Mouse (Mus musculus): ENCODE measurements around the gene Nr3c2. TPM values are rescaled to one million over a fixed set of nuclear protein-coding genes. Genes with fewer than 3 reads are reported as not detected.

Nr3c2 gene
- polyA plus RNA-seq, 1 experiment from 2014 or later, result 2.5 TPM

GRCm38 (mm10) chr8:76984082-76984481, 84.8 kb downstream of the Nr3c2 start:
- ATAC-seq (ENCODE audit: low FRiP score, low TSS enrichment) (no peak), DNase-seq (ENCODE audit: low spot score) (no peak)
- Histone ChIP-seq H3K9me3 (ENCODE audit: control insufficient read depth, low read length) (no peaks in the 10 kb centered on the region), H3K4me1 (replicated peaks; ENCODE audit: control insufficient read depth, insufficient read depth) (no peaks in the 10 kb centered on the region), H3K36me3 (ENCODE audit: control insufficient read depth, insufficient read depth, low read length) (no peaks in the 10 kb centered on the region), H3K4me3 (ENCODE audit: low read depth, low read length) (no peak overlapping the region), H3K27me3 (ENCODE audit: control insufficient read depth, insufficient read depth, low read length) (no peaks in the 10 kb centered on the region), H3K27ac (replicated peaks) (no peak overlapping the region), H3K4me2 (replicated peaks; ENCODE audit: low read depth) (no peak overlapping the region), H3K9ac (ENCODE audit: low read length) (no peak overlapping the region)
- TF ChIP-seq CTCF (IDR thresholded peaks at IDR 0.05; ENCODE audit: low read depth) (no peak), EP300 (optimal IDR thresholded peaks at IDR 0.05) (no peak)

- no peaks in the 10 kb centered on the region for H3K4me1 ChIP-seq (replicated peaks; ENCODE audit: control insufficient read depth, insufficient read depth)
- no peak overlapping the region for H3K9ac ChIP-seq (ENCODE audit: low read length)
- H3K27ac ChIP-seq (replicated peaks), result no peak overlapping the region
- H3K36me3 ChIP-seq (ENCODE audit: control insufficient read depth, insufficient read depth, low read length), result no peaks in the 10 kb centered on the region
- H3K4me2 ChIP-seq (replicated peaks; ENCODE audit: low read depth), result no peak overlapping the region
- no peak overlapping the region for H3K4me3 ChIP-seq (ENCODE audit: low read depth, low read length)
- H3K9me3 ChIP-seq (ENCODE audit: control insufficient read depth, low read length), result no peaks in the 10 kb centered on the region
- TF ChIP-seq CTCF (IDR thresholded peaks at IDR 0.05; ENCODE audit: low read depth), result no peak
- TF ChIP-seq EP300 (optimal IDR thresholded peaks at IDR 0.05), result no peak
- H3K27me3 ChIP-seq (ENCODE audit: control insufficient read depth, insufficient read depth, low read length), result no peaks in the 10 kb centered on the region
- no peak for ATAC-seq (ENCODE audit: low FRiP score, low TSS enrichment)
- no peak for DNase-seq (ENCODE audit: low spot score)
- 78% methylated on average over 5 of the region's 5 CpGs for WGBS
Observed at GRCm38 (mm10) chr8:76984851-76985250, 85.6 kb downstream of the Nr3c2 start.

DNA sequence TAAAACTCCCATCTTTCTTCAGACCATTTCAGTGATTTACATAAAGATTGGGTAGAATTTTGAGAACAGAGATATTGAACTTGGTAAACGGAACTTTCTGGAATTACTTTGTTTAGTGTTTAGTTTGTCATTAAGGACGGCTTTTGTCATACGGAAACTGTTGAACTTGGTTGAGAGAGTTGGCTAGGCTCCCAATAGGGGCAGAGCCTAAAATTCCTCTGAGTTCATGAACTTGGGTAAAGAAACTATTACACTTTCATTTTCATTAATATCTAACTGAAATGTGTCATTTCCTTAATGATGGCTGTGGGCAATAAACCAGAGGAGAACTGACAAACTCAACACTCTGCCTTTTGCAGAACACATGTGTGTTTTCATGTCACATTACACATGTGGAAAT, 88.6 kb downstream of the Nr3c2 start:
- Histone ChIP-seq H3K4me3 (ENCODE audit: low read depth, low read length) (no peak overlapping the region), H3K4me1 (replicated peaks; ENCODE audit: control insufficient read depth, insufficient read depth) (no peaks in the 10 kb centered on the region), H3K9me3 (ENCODE audit: control insufficient read depth, low read length) (no peaks in the 10 kb centered on the region), H3K27ac (replicated peaks) (no peak overlapping the region), H3K4me2 (replicated peaks; ENCODE audit: low read depth) (no peak overlapping the region), H3K36me3 (ENCODE audit: control insufficient read depth, insufficient read depth, low read length) (no peaks in the 10 kb centered on the region), H3K9ac (ENCODE audit: low read length) (no peak overlapping the region), H3K27me3 (ENCODE audit: control insufficient read depth, insufficient read depth, low read length) (no peaks in the 10 kb centered on the region)
- TF ChIP-seq EP300 (optimal IDR thresholded peaks at IDR 0.05) (no peak), CTCF (IDR thresholded peaks at IDR 0.05; ENCODE audit: low read depth) (no peak)
- ATAC-seq (ENCODE audit: low FRiP score, low TSS enrichment), result no peak
- DNase-seq (ENCODE audit: low spot score), result no peak
- WGBS, result 24% methylated on average over 3 of the region's 3 CpGs

DNA sequence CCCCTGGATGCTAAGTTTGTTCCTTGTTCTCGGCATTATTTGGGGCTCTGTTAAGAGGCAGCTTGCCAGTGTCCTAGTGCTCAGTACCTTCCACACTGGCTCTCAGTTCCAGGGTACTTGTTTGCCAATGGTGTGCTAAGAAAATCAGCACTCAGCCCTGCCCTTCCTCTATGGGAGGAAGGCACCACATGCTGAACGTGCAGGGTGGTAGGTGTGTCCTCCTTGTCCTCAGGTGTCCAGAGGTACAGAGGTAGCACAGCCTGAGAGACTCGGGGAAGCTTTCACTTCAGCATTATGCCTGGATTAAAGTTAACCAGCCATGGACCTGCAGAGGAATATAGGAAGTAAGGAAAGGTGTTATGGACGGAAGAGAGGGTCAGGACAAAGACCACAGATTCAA, 99.0 kb downstream of the Nr3c2 start:
- Histone ChIP-seq H3K4me3 (ENCODE audit: low read depth, low read length) (no peak overlapping the region), H3K27ac (replicated peaks) (no peak overlapping the region), H3K9ac (ENCODE audit: low read length) (no peak overlapping the region), H3K4me2 (replicated peaks; ENCODE audit: low read depth) (no peak overlapping the region), H3K27me3 (ENCODE audit: control insufficient read depth, insufficient read depth, low read length) (no peaks in the 10 kb centered on the region), H3K36me3 (ENCODE audit: control insufficient read depth, insufficient read depth, low read length) (no peaks in the 10 kb centered on the region), H3K9me3 (ENCODE audit: control insufficient read depth, low read length) (no peaks in the 10 kb centered on the region), H3K4me1 (replicated peaks; ENCODE audit: control insufficient read depth, insufficient read depth) (no peaks in the 10 kb centered on the region)
- no peak for TF ChIP-seq EP300 (optimal IDR thresholded peaks at IDR 0.05)
- TF ChIP-seq CTCF (IDR thresholded peaks at IDR 0.05; ENCODE audit: low read depth), result no peak
- 65% methylated on average over 4 of the region's 4 CpGs for WGBS
- ATAC-seq (ENCODE audit: low FRiP score, low TSS enrichment) (no peak), DNase-seq (ENCODE audit: low spot score) (no peak)

GRCm38 (mm10) chr8:77009425-77009824, 110.2 kb downstream of the Nr3c2 start:
- DNase-seq (ENCODE audit: low spot score), result no peak
- no peaks in the 10 kb centered on the region for H3K9me3 ChIP-seq (ENCODE audit: control insufficient read depth, low read length)
- TF ChIP-seq EP300 (optimal IDR thresholded peaks at IDR 0.05) (no peak), CTCF (IDR thresholded peaks at IDR 0.05; ENCODE audit: low read depth) (no peak)
- H3K4me1 ChIP-seq (replicated peaks; ENCODE audit: control insufficient read depth, insufficient read depth), result no peaks in the 10 kb centered on the region
- H3K36me3 ChIP-seq (ENCODE audit: control insufficient read depth, insufficient read depth, low read length), result no peaks in the 10 kb centered on the region
- no peak overlapping the region for H3K27ac ChIP-seq (replicated peaks)
- H3K4me3 ChIP-seq (ENCODE audit: low read depth, low read length), result no peak overlapping the region
- H3K9ac ChIP-seq (ENCODE audit: low read length), result no peak overlapping the region
- no peaks in the 10 kb centered on the region for H3K27me3 ChIP-seq (ENCODE audit: control insufficient read depth, insufficient read depth, low read length)
- 55% methylated on average over 10 of the region's 10 CpGs for WGBS
- no peak for ATAC-seq (ENCODE audit: low FRiP score, low TSS enrichment)
- no peak overlapping the region for H3K4me2 ChIP-seq (replicated peaks; ENCODE audit: low read depth)

DNA sequence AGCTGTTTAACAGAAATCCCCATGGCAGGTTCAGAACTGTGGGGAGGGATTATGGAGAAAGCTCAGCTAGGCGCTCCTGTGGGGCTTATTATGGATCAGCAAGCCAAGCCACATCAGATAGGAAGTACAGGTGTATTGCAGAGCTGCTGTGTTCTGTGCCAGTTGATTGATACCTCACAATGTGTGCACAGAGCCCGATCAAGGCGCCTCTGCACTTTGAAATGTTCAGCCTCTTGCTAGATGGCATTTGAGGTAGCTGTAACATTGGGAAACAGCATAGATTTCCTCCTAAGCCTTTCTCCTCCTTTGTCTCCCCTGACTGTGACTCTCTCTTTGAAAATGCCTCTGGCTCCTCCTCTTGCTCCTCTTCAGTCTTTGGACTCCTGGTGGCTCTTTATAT, 112.7 kb downstream of the Nr3c2 start:
- Histone ChIP-seq H3K36me3 (ENCODE audit: control insufficient read depth, insufficient read depth, low read length) (no peaks in the 10 kb centered on the region), H3K27ac (replicated peaks) (no peak overlapping the region), H3K27me3 (ENCODE audit: control insufficient read depth, insufficient read depth, low read length) (no peaks in the 10 kb centered on the region), H3K9me3 (ENCODE audit: control insufficient read depth, low read length) (no peaks in the 10 kb centered on the region), H3K4me1 (replicated peaks; ENCODE audit: control insufficient read depth, insufficient read depth) (no peaks in the 10 kb centered on the region), H3K4me3 (ENCODE audit: low read depth, low read length) (no peak overlapping the region), H3K9ac (ENCODE audit: low read length) (no peak overlapping the region), H3K4me2 (replicated peaks; ENCODE audit: low read depth) (no peak overlapping the region)
- DNase-seq (ENCODE audit: low spot score) (no peak), ATAC-seq (ENCODE audit: low FRiP score, low TSS enrichment) (no peak)
- WGBS, result 71% methylated on average over 3 of the region's 3 CpGs
- TF ChIP-seq CTCF (IDR thresholded peaks at IDR 0.05; ENCODE audit: low read depth) (no peak), EP300 (optimal IDR thresholded peaks at IDR 0.05) (no peak)
